Mouse (Mus musculus): ENCODE results near the gene Gm10337. TPM values are rescaled to one million over a fixed set of nuclear protein-coding genes. Genes with fewer than 3 reads are reported as not detected.
A peak's percentile ranks its signal among the peaks of the same experiment; 100 is the strongest.

The Gm10337 gene
- polyA plus RNA-seq, 1 experiment from 2014 or later = not detected

GRCm38 (mm10) chr15:102502254-102502840 lies 1.2 kb upstream of the Gm10337 start:
- Histone ChIP-seq H3K27ac (no peak overlapping the region), H3K27me3 (ENCODE audit: insufficient read depth, poor library complexity, severe bottlenecking) (no peaks in the 10 kb centered on the region), H3K9me3 (no peaks in the 10 kb centered on the region), H3K4me3 (no peak overlapping the region), H3K4me1 (0 out of 2 replicates have a peak, but pooled peaks cover 9% of the 10 kb centered on the region), H3K36me3 (peaks cover 88% of the 10 kb centered on the region)
- WGBS = 75% methylated on average over 9 of the region's 9 CpGs
- no peak for DNase-seq (ENCODE audit: low spot score)

GRCm38 (mm10) chr15:102503924-102504782 lies 631 bp downstream of the Gm10337 start:
- WGBS = 87% methylated on average over 9 of the region's 9 CpGs
- H3K36me3 ChIP-seq = peaks cover 72% of the 10 kb centered on the region
- H3K9me3 ChIP-seq = no peaks in the 10 kb centered on the region
- no peak overlapping the region for H3K27ac ChIP-seq
- peak; percentile 75 for DNase-seq (ENCODE audit: low spot score)
- no peaks in the 10 kb centered on the region for H3K27me3 ChIP-seq (ENCODE audit: insufficient read depth, poor library complexity, severe bottlenecking)
- peaks cover 11% of the 10 kb centered on the region; the same call in 1 of the 2 replicates for H3K4me1 ChIP-seq
- no peak overlapping the region for H3K4me3 ChIP-seq

GRCm38 (mm10) chr15:102505073-102505769 lies 1.7 kb downstream of the Gm10337 start:
- WGBS = 71% methylated on average over 12 of the region's 12 CpGs
- peak; percentile 73 for DNase-seq (ENCODE audit: low spot score)
- no peak overlapping the region for H3K4me3 ChIP-seq
- peaks cover 21% of the 10 kb centered on the region for H3K4me1 ChIP-seq
- no peaks in the 10 kb centered on the region for H3K27me3 ChIP-seq (ENCODE audit: insufficient read depth, poor library complexity, severe bottlenecking)
- H3K36me3 ChIP-seq = peaks cover 62% of the 10 kb centered on the region
- H3K9me3 ChIP-seq = no peaks in the 10 kb centered on the region
- no peak overlapping the region for H3K27ac ChIP-seq

GRCm38 (mm10) chr15:102505770-102506463 lies 2.4 kb downstream of the Gm10337 start:
- peak; percentile 68 for DNase-seq (ENCODE audit: low spot score)
- no peaks in the 10 kb centered on the region for H3K9me3 ChIP-seq
- WGBS = 82% methylated on average over 9 of the region's 9 CpGs
- H3K4me1 ChIP-seq = peaks cover 23% of the 10 kb centered on the region
- peaks cover 55% of the 10 kb centered on the region for H3K36me3 ChIP-seq
- H3K4me3 ChIP-seq = no peak overlapping the region
- H3K27ac ChIP-seq = no peak overlapping the region
- H3K27me3 ChIP-seq (ENCODE audit: insufficient read depth, poor library complexity, severe bottlenecking) = no peaks in the 10 kb centered on the region

GRCm38 (mm10) chr15:102506464-102506830 lies 2.9 kb downstream of the Gm10337 start:
- H3K9me3 ChIP-seq = no peaks in the 10 kb centered on the region
- no peak overlapping the region for H3K4me3 ChIP-seq
- peaks cover 49% of the 10 kb centered on the region for H3K36me3 ChIP-seq
- WGBS = 65% methylated on average over 2 of the region's 2 CpGs
- no peak overlapping the region for H3K27ac ChIP-seq
- H3K27me3 ChIP-seq (ENCODE audit: insufficient read depth, poor library complexity, severe bottlenecking) = no peaks in the 10 kb centered on the region
- no peak for DNase-seq (ENCODE audit: low spot score)
- H3K4me1 ChIP-seq = peaks cover 23% of the 10 kb centered on the region

GRCm38 (mm10) chr15:102506864-102507263 lies 3.3 kb downstream of the Gm10337 start:
- Histone ChIP-seq H3K9me3 (no peaks in the 10 kb centered on the region), H3K27ac (no peak overlapping the region), H3K4me1 (peaks cover 27% of the 10 kb centered on the region), H3K27me3 (ENCODE audit: insufficient read depth, poor library complexity, severe bottlenecking) (no peaks in the 10 kb centered on the region), H3K4me3 (no peak overlapping the region), H3K36me3 (peaks cover 45% of the 10 kb centered on the region)
- 88% methylated on average over 1 of the region's 1 CpGs for WGBS
- DNase-seq (ENCODE audit: low spot score) = peak; percentile 22

GRCm38 (mm10) chr15:102507561-102507960 lies 4.0 kb downstream of the Gm10337 start:
- Histone ChIP-seq H3K27ac (no peak overlapping the region), H3K9me3 (no peaks in the 10 kb centered on the region), H3K36me3 (peaks cover 38% of the 10 kb centered on the region), H3K4me3 (no peak overlapping the region), H3K4me1 (peaks cover 34% of the 10 kb centered on the region), H3K27me3 (ENCODE audit: insufficient read depth, poor library complexity, severe bottlenecking) (no peaks in the 10 kb centered on the region)
- DNase-seq (ENCODE audit: low spot score) = peak; percentile 66

- no peaks in the 10 kb centered on the region for H3K9me3 ChIP-seq
- 83% methylated on average over 3 of the region's 3 CpGs for WGBS
- H3K27ac ChIP-seq = no peak overlapping the region
- DNase-seq (ENCODE audit: low spot score) = peak; percentile 54
- no peak overlapping the region for H3K4me3 ChIP-seq
- H3K4me1 ChIP-seq = peaks cover 38% of the 10 kb centered on the region
- no peaks in the 10 kb centered on the region for H3K27me3 ChIP-seq (ENCODE audit: insufficient read depth, poor library complexity, severe bottlenecking)
- peaks cover 30% of the 10 kb centered on the region for H3K36me3 ChIP-seq
These were observed 4.8 kb downstream of the Gm10337 start for GRCm38 (mm10) chr15:102508336-102508735.

GRCm38 (mm10) chr15:102510110-102510509 lies 6.6 kb downstream of the Gm10337 start:
- H3K27me3 ChIP-seq (ENCODE audit: insufficient read depth, poor library complexity, severe bottlenecking) = no peaks in the 10 kb centered on the region
- H3K9me3 ChIP-seq = no peaks in the 10 kb centered on the region
- H3K36me3 ChIP-seq = peaks cover 13% of the 10 kb centered on the region; the same call in 1 of the 2 replicates
- H3K4me3 ChIP-seq = peak overlapping the region; percentile 78
- peak overlapping the region; percentile 88 for H3K27ac ChIP-seq
- peaks cover 38% of the 10 kb centered on the region for H3K4me1 ChIP-seq
- DNase-seq (ENCODE audit: low spot score) = no peak
- WGBS = 6% methylated on average over 9 of the region's 9 CpGs

- Histone ChIP-seq H3K36me3 (peaks cover 6% of the 10 kb centered on the region; the same call in 1 of the 2 replicates), H3K9me3 (no peaks in the 10 kb centered on the region), H3K4me1 (peaks cover 38% of the 10 kb centered on the region), H3K27me3 (ENCODE audit: insufficient read depth, poor library complexity, severe bottlenecking) (no peaks in the 10 kb centered on the region), H3K27ac (peak overlapping the region; percentile 88), H3K4me3 (peak overlapping the region; percentile 78)
- 2% methylated on average over 34 of the region's 34 CpGs for WGBS
- DNase-seq (ENCODE audit: low spot score) = peak; percentile 97
These were observed 7.2 kb downstream of the Gm10337 start for GRCm38 (mm10) chr15:102510590-102511284.

GRCm38 (mm10) chr15:102511285-102511833 lies 7.8 kb downstream of the Gm10337 start:
- DNase-seq (ENCODE audit: low spot score) = peak; percentile 75
- H3K36me3 ChIP-seq = peaks cover 6% of the 10 kb centered on the region; the same call in 1 of the 2 replicates
- H3K27ac ChIP-seq = peak overlapping the region; percentile 88; the same call in 1 of the 2 replicates
- no peaks in the 10 kb centered on the region for H3K27me3 ChIP-seq (ENCODE audit: insufficient read depth, poor library complexity, severe bottlenecking)
- WGBS = 22% methylated on average over 6 of the region's 6 CpGs
- peak overlapping the region; percentile 78 for H3K4me3 ChIP-seq
- peaks cover 44% of the 10 kb centered on the region for H3K4me1 ChIP-seq
- no peaks in the 10 kb centered on the region for H3K9me3 ChIP-seq

- Histone ChIP-seq H3K4me1 (peaks cover 50% of the 10 kb centered on the region), H3K27ac (peak overlapping the region; percentile 62; the same call in 1 of the 2 replicates), H3K36me3 (peaks cover 3% of the 10 kb centered on the region; the same call in 1 of the 2 replicates), H3K4me3 (peak overlapping the region; percentile 78; the same call in 1 of the 2 replicates), H3K27me3 (ENCODE audit: insufficient read depth, poor library complexity, severe bottlenecking) (no peaks in the 10 kb centered on the region), H3K9me3 (no peaks in the 10 kb centered on the region)
- peak; percentile 70 for DNase-seq (ENCODE audit: low spot score)
- WGBS = 36% methylated on average over 5 of the region's 5 CpGs
These were observed 8.5 kb downstream of the Gm10337 start for GRCm38 (mm10) chr15:102512010-102512409.
